Mouse (Mus musculus) cerebellum, postnatal 25 days (tissue): ENCODE results near the gene Gspt2.
"Not testable (repeated sequence)": the region's sequence is repeated elsewhere in the genome, so short reads cannot be mapped to it uniquely, and the experiment has no call there.

Experiments used
- DNase-seq, 2 experiments: peaks; one replicate each; pipeline ENCODE4 v3.0.0; 2021; ENCODE audit warnings: mixed read lengths in 2 of 2

Gspt2 gene

GRCm38 (mm10) chrX:94635961-94636563, at the start of gene Gspt2:
TSS of gene Gspt2 (plus strand) at chrX:94636069.
- DNase-seq = peak; percentile 65 to 75

GRCm38 (mm10) chrX:94624835-94625803, 10.8 kb upstream of the Gspt2 start:
- peak in 1 of 2 experiments; percentile 18 for DNase-seq

- no peak for DNase-seq
Measured at GRCm38 (mm10) chrX:94636911-94637310, 1.0 kb downstream of the Gspt2 start.

GRCm38 (mm10) chrX:94648541-94648940, 12.7 kb downstream of the Gspt2 start:
- no peak for DNase-seq

GRCm38 (mm10) chrX:94657734-94658133, 21.9 kb downstream of the Gspt2 start:
- no peak for DNase-seq

GRCm38 (mm10) chrX:94670814-94671213, 34.9 kb downstream of the Gspt2 start:
- no peak for DNase-seq

- peak; percentile 14 to 69 for DNase-seq
Measured at GRCm38 (mm10) chrX:94674977-94675376, 39.1 kb downstream of the Gspt2 start.

- DNase-seq = not testable (repeated sequence)
Measured at GRCm38 (mm10) chrX:94681581-94681980, 45.7 kb downstream of the Gspt2 start.

- peak; percentile 9 to 35 for DNase-seq
Measured at GRCm38 (mm10) chrX:94689593-94689992, 53.7 kb downstream of the Gspt2 start.
